Mouse (Mus musculus): ENCODE measurements around the gene Gdpd5. TPM values are rescaled to one million over a fixed set of nuclear protein-coding genes. Genes with fewer than 3 reads are reported as not detected.

Gene Gdpd5
- total and polyA plus RNA-seq, 3 experiments: 0.15 to 0.26 TPM; not detected in 1

DNA sequence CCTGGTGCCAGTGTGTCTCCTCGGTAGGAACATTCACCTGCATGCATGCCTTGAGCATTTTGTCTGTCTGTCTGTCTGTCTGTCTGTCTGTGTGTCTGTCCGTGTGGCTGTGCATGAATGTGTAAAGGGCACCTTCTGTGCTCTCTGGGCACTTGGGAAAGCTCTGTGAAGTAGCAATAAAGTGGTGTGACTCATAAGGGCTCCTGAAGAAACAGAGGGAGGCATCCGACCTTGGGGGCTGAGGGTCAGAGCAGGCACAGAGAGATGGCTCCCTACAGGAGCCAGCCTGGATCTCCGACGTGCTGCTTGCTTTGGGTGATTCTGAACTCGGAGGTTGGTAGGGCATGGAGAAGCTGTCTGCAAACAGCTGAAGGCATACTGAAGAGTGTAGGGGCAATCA lies 21.3 kb downstream of the Gdpd5 start:
- no peak overlapping the region for H3K4me3 ChIP-seq (ENCODE audit: control insufficient read depth in 1 of 2, insufficient read depth in 1 of 2, low read depth in 2 of 2, low read length in 2 of 2)
- no peak overlapping the region for H3K27ac ChIP-seq (ENCODE audit: control insufficient read depth, low read depth, low read length)
- peaks cover 6 to 7% of the 10 kb centered on the region in 2 experiments; a peak in 3 of 4 replicates for H3K27me3 ChIP-seq (ENCODE audit: control insufficient read depth in 1 of 2, insufficient read depth in 2 of 2, low read length in 2 of 2)
- DNase-seq (ENCODE audit: low read depth, low spot score): no peak
- H3K4me1 ChIP-seq (ENCODE audit: control insufficient read depth in 1 of 2, insufficient read depth in 2 of 2, low read length in 2 of 2): no peaks in the 10 kb centered on the region
- H3K79me2 ChIP-seq (ENCODE audit: control insufficient read depth, insufficient read depth, low read length, poor library complexity): no peaks in the 10 kb centered on the region
- TF ChIP-seq MAZ (IDR thresholded peaks at IDR 0.05; ENCODE audit: low read depth, low read length): no peak
- TF ChIP-seq USF1 (IDR thresholded peaks at IDR 0.05; ENCODE audit: low read depth, low read length): no peak
- no peak for TF ChIP-seq CTCF (IDR thresholded peaks at IDR 0.05 in 2 of 3, conservative IDR thresholded peaks at IDR 0.05 in 1 of 3; ENCODE audit: control insufficient read depth in 1 of 3, insufficient read depth in 1 of 3, low read depth in 2 of 3, low read length in 3 of 3, poor library complexity in 1 of 3, severe bottlenecking in 1 of 3)
- TF ChIP-seq BHLHE40 (IDR thresholded peaks at IDR 0.05; ENCODE audit: borderline replicate concordance, low read depth, low read length): no peak
- no peak for TF ChIP-seq HCFC1 (IDR thresholded peaks at IDR 0.05; ENCODE audit: low read depth, low read length)
- no peak for TF ChIP-seq TBP (IDR thresholded peaks at IDR 0.05; ENCODE audit: low read depth, low read length)
- no peaks in the 10 kb centered on the region for H3K9me3 ChIP-seq (replicated peaks; ENCODE audit: insufficient read depth, low read length)
- H3K9ac ChIP-seq (ENCODE audit: control insufficient read depth, low read depth, low read length, poor library complexity, severe bottlenecking): no peak overlapping the region
- no peaks in the 10 kb centered on the region for H3K36me3 ChIP-seq (ENCODE audit: control insufficient read depth in 1 of 2, insufficient read depth in 2 of 2, low read length in 2 of 2)

DNA sequence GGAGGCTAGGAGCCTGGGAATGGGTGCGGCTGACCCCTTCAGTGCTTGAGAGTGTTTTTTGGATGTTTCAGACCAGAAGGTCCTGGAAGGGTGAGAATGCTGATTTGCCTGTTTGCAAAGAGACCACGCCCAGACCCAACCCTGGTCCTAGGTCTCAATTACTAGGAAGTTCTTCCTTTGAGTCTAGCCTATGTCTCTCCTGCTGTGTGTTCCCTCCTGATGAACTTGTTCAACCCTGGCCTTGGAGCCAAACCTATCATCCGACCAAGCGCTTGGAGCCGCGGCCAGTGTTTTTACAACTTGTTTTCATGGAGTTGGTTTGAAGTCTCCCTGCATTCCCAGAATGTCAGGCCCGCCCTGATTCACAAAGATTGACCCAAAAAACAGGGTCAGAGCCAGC lies 22.0 kb downstream of the Gdpd5 start:
- Histone ChIP-seq H3K27ac (ENCODE audit: control insufficient read depth, low read depth, low read length) (no peak overlapping the region), H3K27me3 (ENCODE audit: control insufficient read depth in 1 of 2, insufficient read depth in 2 of 2, low read length in 2 of 2) (peaks cover 5 to 6% of the 10 kb centered on the region in 2 experiments; a peak in 3 of 4 replicates), H3K79me2 (ENCODE audit: control insufficient read depth, insufficient read depth, low read length, poor library complexity) (no peaks in the 10 kb centered on the region), H3K4me3 (ENCODE audit: control insufficient read depth in 1 of 2, insufficient read depth in 1 of 2, low read depth in 2 of 2, low read length in 2 of 2) (no peak overlapping the region), H3K9me3 (replicated peaks; ENCODE audit: insufficient read depth, low read length) (no peaks in the 10 kb centered on the region), H3K36me3 (ENCODE audit: control insufficient read depth in 1 of 2, insufficient read depth in 2 of 2, low read length in 2 of 2) (no peaks in the 10 kb centered on the region), H3K4me1 (ENCODE audit: control insufficient read depth in 1 of 2, insufficient read depth in 2 of 2, low read length in 2 of 2) (no peaks in the 10 kb centered on the region), H3K9ac (ENCODE audit: control insufficient read depth, low read depth, low read length, poor library complexity, severe bottlenecking) (no peak overlapping the region)
- DNase-seq (ENCODE audit: low read depth, low spot score): no peak
- TF ChIP-seq ZMIZ1 (IDR thresholded peaks at IDR 0.05; ENCODE audit: low read depth, low read length) (no peak), MAFK (IDR thresholded peaks at IDR 0.05; ENCODE audit: borderline replicate concordance, low read depth, low read length) (no peak), NELFE (IDR thresholded peaks at IDR 0.05; ENCODE audit: low read depth, low read length) (no peak), NRF1 (IDR thresholded peaks at IDR 0.05; ENCODE audit: insufficient read depth, low read depth, low read length, poor library complexity, severe bottlenecking) (no peak), E2F4 (IDR thresholded peaks at IDR 0.05; ENCODE audit: borderline replicate concordance, low read depth, low read length) (no peak), TCF12 (IDR thresholded peaks at IDR 0.05; ENCODE audit: low read depth, low read length) (no peak), MXI1 (IDR thresholded peaks at IDR 0.05; ENCODE audit: low read depth, low read length) (no peak)

DNA sequence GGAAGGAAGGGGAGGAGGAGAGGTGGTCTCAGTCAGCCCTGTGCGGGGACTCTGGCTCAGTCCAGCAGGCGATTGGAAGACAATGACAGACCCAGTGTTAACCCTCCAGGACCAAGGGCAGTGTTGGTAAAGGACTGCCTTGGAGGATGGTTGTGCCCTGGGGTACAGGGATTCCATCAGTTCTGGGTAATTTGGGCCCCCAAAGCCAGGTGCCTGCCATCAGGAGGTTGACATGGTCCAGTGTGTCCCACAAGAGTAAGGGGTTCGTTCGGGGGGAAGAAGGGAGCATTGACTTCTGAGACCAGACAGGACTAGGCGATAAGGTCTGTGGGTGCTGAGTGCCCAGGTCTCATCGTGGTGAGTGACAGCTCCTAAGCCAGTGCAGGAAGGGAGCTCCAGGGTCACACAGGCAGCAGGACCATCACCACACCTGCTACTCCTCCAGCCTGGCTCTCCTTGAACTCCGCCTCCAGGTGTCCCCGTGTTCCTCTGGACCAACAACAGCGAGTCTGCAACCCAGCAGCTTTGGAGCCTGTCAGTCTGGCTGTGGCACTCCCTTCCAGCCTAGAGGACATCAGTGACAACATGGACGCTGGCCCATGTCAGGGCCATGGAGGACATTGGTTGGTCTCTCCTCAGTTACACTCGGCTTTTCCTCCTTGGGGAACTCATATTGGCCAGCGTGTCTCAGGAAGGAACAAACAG lies 23.0 kb downstream of the Gdpd5 start:
- TF ChIP-seq TBP (IDR thresholded peaks at IDR 0.05; ENCODE audit: low read depth, low read length) (no peak), GABPA (IDR thresholded peaks at IDR 0.05; ENCODE audit: low read depth, low read length) (no peak), RCOR1 (IDR thresholded peaks at IDR 0.05; ENCODE audit: low read depth, low read length) (no peak), MXI1 (IDR thresholded peaks at IDR 0.05; ENCODE audit: low read depth, low read length) (no peak), ZKSCAN1 (IDR thresholded peaks at IDR 0.05; ENCODE audit: low read depth, low read length) (no peak), ZC3H11A (IDR thresholded peaks at IDR 0.05; ENCODE audit: low read depth, low read length) (no peak), GATA1 (IDR thresholded peaks at IDR 0.05; ENCODE audit: low read depth, low read length) (no peak), RAD21 (IDR thresholded peaks at IDR 0.05; ENCODE audit: low read depth, low read length) (no peak), ZNF384 (IDR thresholded peaks at IDR 0.05; ENCODE audit: low read depth, low read length) (no peak), CHD2 (IDR thresholded peaks at IDR 0.05; ENCODE audit: low read length) (no peak), KAT2A (conservative IDR thresholded peaks at IDR 0.05; ENCODE audit: low read depth, low read length) (no peak), MEF2A (IDR thresholded peaks at IDR 0.05; ENCODE audit: extremely low read depth, insufficient replicate concordance, low read depth, low read length, poor library complexity, severe bottlenecking) (no peak), HCFC1 (IDR thresholded peaks at IDR 0.05; ENCODE audit: low read depth, low read length) (no peak), E2F4 (IDR thresholded peaks at IDR 0.05; ENCODE audit: borderline replicate concordance, low read depth, low read length) (no peak), MYB (IDR thresholded peaks at IDR 0.05; ENCODE audit: low read depth, low read length) (no peak), POLR2AphosphoS2 (IDR thresholded peaks at IDR 0.05; ENCODE audit: low read length) (no peak), ZMIZ1 (IDR thresholded peaks at IDR 0.05; ENCODE audit: low read depth, low read length) (no peak)
- H3K27ac ChIP-seq (ENCODE audit: control insufficient read depth, low read depth, low read length): no peak overlapping the region
- H3K9me3 ChIP-seq (replicated peaks; ENCODE audit: insufficient read depth, low read length): no peaks in the 10 kb centered on the region
- H3K4me1 ChIP-seq (ENCODE audit: control insufficient read depth in 1 of 2, insufficient read depth in 2 of 2, low read length in 2 of 2): no peaks in the 10 kb centered on the region
- H3K27me3 ChIP-seq (ENCODE audit: control insufficient read depth in 1 of 2, insufficient read depth in 2 of 2, low read length in 2 of 2): peaks cover 4 to 5% of the 10 kb centered on the region in 2 experiments; a peak in 3 of 4 replicates
- H3K36me3 ChIP-seq (ENCODE audit: control insufficient read depth in 1 of 2, insufficient read depth in 2 of 2, low read length in 2 of 2): no peaks in the 10 kb centered on the region
- H3K79me2 ChIP-seq (ENCODE audit: control insufficient read depth, insufficient read depth, low read length, poor library complexity): no peaks in the 10 kb centered on the region
- no peak for DNase-seq (ENCODE audit: low read depth, low spot score)
- H3K4me3 ChIP-seq (ENCODE audit: control insufficient read depth in 1 of 2, insufficient read depth in 1 of 2, low read depth in 2 of 2, low read length in 2 of 2): no peak overlapping the region
- H3K9ac ChIP-seq (ENCODE audit: control insufficient read depth, low read depth, low read length, poor library complexity, severe bottlenecking): no peak overlapping the region
